Mouse (Mus musculus): Measurements from ENCODE around the gene Hk2. TPM values are rescaled to one million over a fixed set of nuclear protein-coding genes. Genes with fewer than 3 reads are reported as not detected.

The Hk2 gene
- polyA plus RNA-seq, 1 experiment = 21.9 TPM

DNA sequence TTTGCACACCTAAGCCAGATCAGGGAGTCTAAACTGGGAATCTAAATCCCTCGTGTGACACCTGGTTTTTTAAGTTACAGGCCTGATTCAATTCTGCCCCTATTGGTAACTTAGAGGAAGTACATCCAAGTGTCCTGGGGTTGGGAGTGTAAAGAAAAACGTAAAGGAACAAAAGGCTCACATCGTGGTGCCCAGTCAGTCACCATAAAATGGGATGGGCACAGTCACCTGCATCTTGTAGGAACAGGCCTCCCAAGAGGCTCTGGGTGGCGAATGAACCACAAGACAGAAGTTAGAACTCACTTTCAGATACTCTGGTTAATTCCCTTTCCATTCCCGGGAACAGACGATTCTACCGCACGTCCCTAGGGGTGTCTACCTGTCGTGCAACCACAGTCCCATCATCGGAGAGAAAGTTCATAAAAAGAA is 2.3 kb downstream of the Hk2 start:
- Histone ChIP-seq H3K27ac (ENCODE audit: insufficient read depth, low read depth, low read length) (peak overlapping the region; percentile 84), H3K4me1 (ENCODE audit: control insufficient read depth, insufficient read depth, low read length) (peaks cover 42% of the 10 kb centered on the region), H3K4me3 (ENCODE audit: insufficient read depth, low read length) (peak overlapping the region; percentile 94)
- TF ChIP-seq CTCF (IDR thresholded peaks at IDR 0.05; ENCODE audit: low read depth, low read length) = no peak
- no peak for TF ChIP-seq POLR2A (IDR thresholded peaks at IDR 0.05; ENCODE audit: borderline replicate concordance, low read depth, low read length)

- TF ChIP-seq POLR2A (IDR thresholded peaks at IDR 0.05; ENCODE audit: borderline replicate concordance, low read depth, low read length) (no peak), CTCF (IDR thresholded peaks at IDR 0.05; ENCODE audit: low read depth, low read length) (no peak)
- Histone ChIP-seq H3K4me1 (ENCODE audit: control insufficient read depth, insufficient read depth, low read length) (peaks cover 50% of the 10 kb centered on the region), H3K27ac (ENCODE audit: insufficient read depth, low read depth, low read length) (no peak overlapping the region), H3K4me3 (ENCODE audit: insufficient read depth, low read length) (no peak overlapping the region)
Measured at GRCm38 (mm10) chr6:82771059-82771458, 3.2 kb downstream of the Hk2 start.

DNA sequence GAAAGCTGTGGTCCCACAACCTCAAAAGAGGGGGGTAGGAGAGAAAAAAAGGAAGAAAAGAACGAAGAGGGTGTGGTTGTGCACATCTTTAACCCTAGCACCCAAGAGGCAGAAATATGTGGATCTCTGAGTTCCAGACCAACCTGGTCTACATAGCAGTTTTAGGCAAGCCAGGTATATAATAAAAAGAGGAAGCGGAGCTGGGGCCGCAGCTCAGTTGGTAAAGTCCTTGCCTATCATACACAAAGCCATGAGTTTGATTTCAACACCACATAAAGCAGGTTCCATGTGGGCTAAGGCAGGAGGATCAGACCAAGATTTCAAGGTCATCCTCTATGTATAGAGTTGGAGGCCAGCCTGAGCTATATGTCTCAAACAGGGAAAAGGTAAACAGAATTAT is 4.0 kb downstream of the Hk2 start:
- H3K4me3 ChIP-seq (ENCODE audit: insufficient read depth, low read length) = no peak overlapping the region
- H3K27ac ChIP-seq (ENCODE audit: insufficient read depth, low read depth, low read length) = no peak overlapping the region
- H3K4me1 ChIP-seq (ENCODE audit: control insufficient read depth, insufficient read depth, low read length) = peaks cover 58% of the 10 kb centered on the region
- TF ChIP-seq POLR2A (IDR thresholded peaks at IDR 0.05; ENCODE audit: borderline replicate concordance, low read depth, low read length) (no peak), CTCF (IDR thresholded peaks at IDR 0.05; ENCODE audit: low read depth, low read length) (no peak)

DNA sequence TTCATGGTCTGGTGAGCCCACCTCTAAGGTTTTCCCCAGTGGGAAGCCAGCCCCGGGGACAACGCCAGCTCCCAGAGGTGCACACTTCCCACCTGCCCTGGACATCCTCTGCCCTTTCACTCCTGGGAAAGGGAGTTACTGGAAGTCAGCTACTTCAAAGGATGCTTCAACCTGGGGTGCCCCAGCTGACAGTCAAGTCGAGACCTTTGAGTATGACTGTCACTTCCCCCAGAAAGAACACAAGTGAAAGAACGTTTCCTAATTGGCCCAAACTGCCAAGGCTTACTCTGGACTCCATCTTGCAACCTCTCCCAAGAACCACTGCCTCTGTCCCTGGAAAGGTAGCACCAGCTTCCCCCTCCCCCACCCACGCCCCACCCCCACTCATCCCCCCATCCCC is 4.5 kb downstream of the Hk2 start:
- TF ChIP-seq POLR2A (IDR thresholded peaks at IDR 0.05; ENCODE audit: borderline replicate concordance, low read depth, low read length) = no peak
- no peak for TF ChIP-seq CTCF (IDR thresholded peaks at IDR 0.05; ENCODE audit: low read depth, low read length)
- Histone ChIP-seq H3K4me3 (ENCODE audit: insufficient read depth, low read length) (no peak overlapping the region), H3K27ac (ENCODE audit: insufficient read depth, low read depth, low read length) (no peak overlapping the region), H3K4me1 (ENCODE audit: control insufficient read depth, insufficient read depth, low read length) (peaks cover 60% of the 10 kb centered on the region)

GRCm38 (mm10) chr6:82767734-82768586 is 6.3 kb downstream of the Hk2 start:
- Histone ChIP-seq H3K4me3 (ENCODE audit: insufficient read depth, low read length) (no peak overlapping the region), H3K27ac (ENCODE audit: insufficient read depth, low read depth, low read length) (no peak overlapping the region), H3K4me1 (ENCODE audit: control insufficient read depth, insufficient read depth, low read length) (peaks cover 69% of the 10 kb centered on the region)
- no peak for TF ChIP-seq CTCF (IDR thresholded peaks at IDR 0.05; ENCODE audit: low read depth, low read length)
- TF ChIP-seq POLR2A (IDR thresholded peaks at IDR 0.05; ENCODE audit: borderline replicate concordance, low read depth, low read length) = no peak

DNA sequence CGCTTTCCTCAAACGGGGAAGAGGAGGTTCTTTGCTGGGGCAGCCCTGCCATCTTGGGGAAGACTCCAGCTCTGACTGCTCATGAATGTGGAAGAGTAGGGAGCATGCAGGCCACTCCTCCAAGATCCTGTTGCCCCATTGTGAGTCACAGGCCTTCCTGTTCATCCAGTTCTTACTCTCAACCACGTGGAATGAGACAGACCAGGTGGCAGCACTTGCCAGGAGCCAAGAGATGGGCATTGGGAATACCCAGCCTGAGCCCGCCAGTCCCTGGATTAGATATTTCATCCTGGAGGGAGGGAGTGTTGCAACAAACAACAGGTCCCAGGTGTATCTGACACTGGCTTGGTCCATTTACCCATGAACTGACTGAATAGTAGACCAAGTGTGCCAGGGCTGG is 7.6 kb downstream of the Hk2 start:
- Histone ChIP-seq H3K4me1 (ENCODE audit: control insufficient read depth, insufficient read depth, low read length) (peaks cover 78% of the 10 kb centered on the region), H3K4me3 (ENCODE audit: insufficient read depth, low read length) (peak overlapping the region; percentile 3; the same call in 1 of the 2 replicates), H3K27ac (ENCODE audit: insufficient read depth, low read depth, low read length) (peak overlapping the region; percentile 78)
- TF ChIP-seq CTCF (IDR thresholded peaks at IDR 0.05; ENCODE audit: low read depth, low read length) = no peak
- TF ChIP-seq POLR2A (IDR thresholded peaks at IDR 0.05; ENCODE audit: borderline replicate concordance, low read depth, low read length) = no peak

GRCm38 (mm10) chr6:82765261-82765660 is 9.0 kb downstream of the Hk2 start:
- Histone ChIP-seq H3K27ac (ENCODE audit: insufficient read depth, low read depth, low read length) (peak overlapping the region; percentile 99), H3K4me1 (ENCODE audit: control insufficient read depth, insufficient read depth, low read length) (peaks cover 74% of the 10 kb centered on the region), H3K4me3 (ENCODE audit: insufficient read depth, low read length) (no peak overlapping the region)
- TF ChIP-seq POLR2A (IDR thresholded peaks at IDR 0.05; ENCODE audit: borderline replicate concordance, low read depth, low read length) = no peak
- no peak for TF ChIP-seq CTCF (IDR thresholded peaks at IDR 0.05; ENCODE audit: low read depth, low read length)

GRCm38 (mm10) chr6:82763871-82764503 is 10.3 kb downstream of the Hk2 start:
- TF ChIP-seq CTCF (IDR thresholded peaks at IDR 0.05; ENCODE audit: low read depth, low read length) = no peak
- no peak for TF ChIP-seq POLR2A (IDR thresholded peaks at IDR 0.05; ENCODE audit: borderline replicate concordance, low read depth, low read length)
- H3K27ac ChIP-seq (ENCODE audit: insufficient read depth, low read depth, low read length) = peak overlapping the region; percentile 99
- H3K4me3 ChIP-seq (ENCODE audit: insufficient read depth, low read length) = peak overlapping the region; percentile 40
- peaks cover 66% of the 10 kb centered on the region for H3K4me1 ChIP-seq (ENCODE audit: control insufficient read depth, insufficient read depth, low read length)

- Histone ChIP-seq H3K27ac (ENCODE audit: insufficient read depth, low read depth, low read length) (peak overlapping the region; percentile 45), H3K4me3 (ENCODE audit: insufficient read depth, low read length) (no peak overlapping the region), H3K4me1 (ENCODE audit: control insufficient read depth, insufficient read depth, low read length) (peaks cover 56% of the 10 kb centered on the region)
- TF ChIP-seq CTCF (IDR thresholded peaks at IDR 0.05; ENCODE audit: low read depth, low read length) (no peak), POLR2A (IDR thresholded peaks at IDR 0.05; ENCODE audit: borderline replicate concordance, low read depth, low read length) (no peak)
Measured at GRCm38 (mm10) chr6:82762728-82763127, 11.5 kb downstream of the Hk2 start.

Measured in bone marrow macrophage, adult 2 months (primary cell).